Mouse (Mus musculus): ENCODE results near the gene Gm11639.

Gene Gm11639

DNA sequence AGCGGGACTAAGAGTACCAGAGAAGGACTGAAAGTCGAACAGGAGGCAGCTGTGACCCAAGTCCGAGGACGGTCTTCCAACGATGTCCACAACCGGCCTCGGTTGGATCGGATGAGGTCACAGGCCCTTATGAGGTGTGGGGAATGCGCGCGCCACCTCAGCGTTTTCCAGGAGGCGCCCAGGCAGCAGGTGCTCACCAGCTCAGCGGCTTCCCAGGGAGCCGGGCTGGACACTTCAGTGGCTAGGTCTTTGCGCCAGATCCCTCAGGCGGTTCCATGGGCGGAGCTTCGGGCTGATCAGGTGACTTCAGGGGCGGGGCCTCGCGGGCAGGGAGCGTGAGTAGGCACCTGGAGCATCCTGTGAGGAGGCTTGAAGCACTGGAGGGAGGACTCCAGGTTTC lies at the start of gene Gm11639:
Gene Gm11639, plus strand, starts transcription at position 160 of the 400 bp plus-strand sequence.
- DNase-seq (ENCODE audit: low spot score), result peak; percentile 5

- no peak for DNase-seq (ENCODE audit: low spot score)
Observed at GRCm38 (mm10) chr11:104637010-104637409, 48.5 kb upstream of the Gm11639 start.

DNA sequence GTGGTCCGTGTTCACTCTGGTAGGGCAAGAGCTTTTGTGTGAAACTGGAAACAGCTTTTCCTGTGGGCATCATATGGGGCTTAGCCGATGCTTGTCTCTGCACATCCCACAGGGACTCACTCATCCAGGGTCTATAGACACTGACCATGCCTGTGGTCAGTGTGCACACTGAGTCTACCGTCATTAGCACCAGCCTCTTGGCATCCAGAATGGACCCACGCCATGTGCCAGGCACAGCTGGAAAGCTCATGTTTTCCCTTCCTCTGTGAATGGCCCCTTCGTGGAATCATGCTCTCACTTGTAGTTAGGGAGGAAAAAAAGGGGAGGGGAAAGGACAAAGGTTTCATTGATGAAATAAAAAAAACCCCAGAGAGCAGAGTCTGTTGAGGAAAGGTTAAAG lies 47.5 kb upstream of the Gm11639 start:
- DNase-seq (ENCODE audit: low spot score), result no peak

GRCm38 (mm10) chr11:104638906-104639305 lies 46.6 kb upstream of the Gm11639 start:
- no peak for DNase-seq (ENCODE audit: low spot score)

- DNase-seq (ENCODE audit: low spot score), result no peak
Observed at GRCm38 (mm10) chr11:104639634-104640033, 45.9 kb upstream of the Gm11639 start.

- DNase-seq (ENCODE audit: low spot score), result no peak
Observed at GRCm38 (mm10) chr11:104640894-104641293, 44.6 kb upstream of the Gm11639 start.

DNA sequence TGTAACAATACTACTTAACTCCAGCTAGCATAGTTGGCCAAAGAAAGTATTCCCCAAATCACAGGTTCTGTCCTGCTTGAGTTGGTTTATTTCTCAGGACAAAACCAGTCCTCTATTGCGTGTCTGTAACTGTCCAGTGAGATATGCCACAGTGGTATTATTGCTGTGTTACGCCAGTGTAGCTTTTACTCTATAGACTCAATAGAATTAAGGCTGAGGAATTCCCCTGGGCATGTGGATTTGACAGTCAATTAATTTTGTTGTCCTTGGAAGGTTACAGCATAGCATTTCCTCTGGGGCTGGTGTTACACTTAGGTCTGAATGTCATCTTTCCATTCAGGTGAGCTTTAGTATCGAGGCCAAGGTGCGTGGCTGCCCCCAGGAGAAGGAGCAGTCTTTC lies 42.3 kb upstream of the Gm11639 start:
- no peak for DNase-seq (ENCODE audit: low spot score)

DNA sequence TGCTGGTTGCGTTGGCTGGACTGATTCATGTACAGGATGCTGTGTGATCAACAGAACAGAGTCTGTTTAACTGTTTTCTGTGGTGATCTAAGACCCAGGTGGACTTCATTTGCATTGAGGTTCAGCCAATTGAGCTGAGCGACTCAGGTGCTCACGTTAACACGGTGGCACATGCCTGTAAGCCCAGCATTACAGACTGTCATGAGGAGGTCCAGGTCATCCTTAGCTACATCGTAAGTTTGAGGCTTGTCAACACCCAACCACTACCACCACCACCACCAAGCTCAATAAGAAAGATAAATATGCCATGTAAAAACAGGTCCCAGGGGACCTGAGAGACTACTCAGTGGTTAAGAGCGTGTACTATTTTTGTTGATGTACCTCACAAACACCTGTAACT lies 40.1 kb upstream of the Gm11639 start:
- DNase-seq (ENCODE audit: low spot score), result no peak

GRCm38 (mm10) chr11:104646173-104646572 lies 39.3 kb upstream of the Gm11639 start:
- no peak for DNase-seq (ENCODE audit: low spot score)

DNA sequence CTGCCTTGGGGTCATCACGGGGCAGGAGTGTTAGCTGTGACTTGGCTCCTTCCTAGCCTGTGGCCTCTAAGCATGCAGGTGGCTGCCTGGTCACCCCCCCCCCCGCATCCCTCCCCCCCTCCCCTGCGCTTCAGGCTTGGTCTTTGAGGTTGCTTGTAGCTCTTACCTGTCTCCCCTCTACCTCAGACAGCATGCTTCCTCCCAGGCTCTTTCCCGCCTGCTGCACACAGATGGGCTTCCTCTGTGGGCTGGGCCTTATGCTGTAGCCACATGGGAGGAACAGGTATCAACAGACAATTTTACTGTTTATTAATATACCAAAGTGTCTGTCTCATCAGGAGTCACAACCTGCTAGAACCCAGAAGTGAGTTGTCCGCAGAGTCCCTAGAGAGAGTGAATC lies 38.9 kb upstream of the Gm11639 start:
- no peak for DNase-seq (ENCODE audit: low spot score)

GRCm38 (mm10) chr11:104647188-104647867 lies 38.2 kb upstream of the Gm11639 start:
- DNase-seq (ENCODE audit: low spot score), result no peak

DNA sequence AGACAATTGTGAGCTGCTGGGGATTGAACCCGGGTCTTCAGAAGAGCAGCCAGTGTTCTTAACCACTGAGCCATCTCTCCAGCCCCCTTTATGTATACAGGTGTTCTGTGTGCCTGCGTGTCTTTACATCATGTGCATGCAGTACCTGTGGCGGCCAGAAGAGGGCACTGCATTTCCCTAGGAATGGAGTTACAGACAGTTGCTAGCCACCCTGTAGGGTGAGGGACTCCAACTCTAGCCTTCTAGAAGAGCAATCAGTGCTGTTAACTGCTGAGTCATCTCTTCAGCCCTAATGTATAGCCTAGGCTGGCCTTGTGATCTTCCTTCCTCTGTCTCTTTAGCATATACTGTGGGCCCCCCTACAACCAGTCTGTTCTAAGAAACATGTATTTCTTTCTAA lies 36.9 kb upstream of the Gm11639 start:
- DNase-seq (ENCODE audit: low spot score), result no peak

DNA sequence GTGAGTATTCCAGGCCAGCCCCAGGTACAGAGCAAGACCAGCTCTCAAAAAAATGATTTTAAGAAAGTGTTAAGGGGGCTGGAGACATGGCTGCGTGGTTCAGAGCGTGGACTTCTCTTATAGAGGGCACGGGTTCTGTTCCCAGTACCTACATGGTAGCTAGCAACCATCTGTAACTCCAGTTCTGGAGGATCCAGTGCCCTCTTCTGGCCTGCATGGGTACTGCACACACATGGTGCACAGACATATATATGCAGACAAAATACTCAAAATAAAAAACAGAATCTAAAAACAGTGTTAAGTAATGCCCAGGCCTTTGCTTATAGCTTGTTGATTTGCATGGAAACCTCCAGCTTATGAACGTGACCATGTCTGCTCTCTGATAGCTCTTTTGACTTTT lies 24.9 kb upstream of the Gm11639 start:
- DNase-seq (ENCODE audit: low spot score), result no peak

- peak; percentile 9 for DNase-seq (ENCODE audit: low spot score)
Observed at GRCm38 (mm10) chr11:104661106-104661505, 24.4 kb upstream of the Gm11639 start.

- no peak for DNase-seq (ENCODE audit: low spot score)
Observed at GRCm38 (mm10) chr11:104661531-104662205, 23.8 kb upstream of the Gm11639 start.

DNA sequence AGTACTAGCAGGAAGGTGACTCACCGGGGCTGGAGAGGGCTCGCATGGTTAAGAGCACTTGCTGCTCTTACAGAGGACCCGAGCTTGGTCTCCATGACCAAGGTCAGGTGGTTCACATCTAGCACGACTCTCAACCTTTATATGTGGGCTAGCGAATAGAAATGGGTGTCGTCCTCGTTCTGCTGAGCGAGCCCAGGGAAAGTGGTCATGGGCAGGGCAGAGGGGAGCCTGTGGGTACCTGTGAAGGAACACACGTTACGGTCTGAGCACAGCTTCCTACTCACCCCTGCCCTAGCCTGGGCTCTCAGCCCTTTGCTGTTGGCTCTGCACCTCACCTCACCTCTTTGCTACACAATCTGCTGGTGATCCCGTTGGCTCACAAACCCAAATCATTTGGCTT lies 22.9 kb upstream of the Gm11639 start:
- no peak for DNase-seq (ENCODE audit: low spot score)

- DNase-seq (ENCODE audit: low spot score), result no peak
Observed at GRCm38 (mm10) chr11:104663241-104663877, 22.1 kb upstream of the Gm11639 start.

DNA sequence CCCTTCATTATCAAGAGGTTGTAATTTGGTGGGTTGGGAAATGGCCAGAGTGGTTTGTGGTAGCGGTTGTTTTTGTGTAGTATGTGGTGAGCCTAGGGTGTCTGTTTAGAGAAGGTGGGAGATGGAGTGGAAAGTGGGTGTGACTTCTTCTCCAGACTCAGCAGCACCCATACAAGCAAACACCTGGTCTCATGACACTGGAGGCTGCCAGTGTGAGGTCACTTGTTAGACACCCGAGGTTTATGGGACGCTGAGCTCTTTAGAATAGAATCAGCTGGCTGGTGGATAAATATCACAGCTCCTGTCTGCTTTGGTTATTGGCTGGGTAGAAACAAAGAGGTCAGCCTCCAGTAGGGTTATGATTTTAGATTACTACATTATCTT lies 21.6 kb upstream of the Gm11639 start:
- no peak for DNase-seq (ENCODE audit: low spot score)

GRCm38 (mm10) chr11:104664441-104664840 lies 21.1 kb upstream of the Gm11639 start:
- DNase-seq (ENCODE audit: low spot score), result no peak

DNA sequence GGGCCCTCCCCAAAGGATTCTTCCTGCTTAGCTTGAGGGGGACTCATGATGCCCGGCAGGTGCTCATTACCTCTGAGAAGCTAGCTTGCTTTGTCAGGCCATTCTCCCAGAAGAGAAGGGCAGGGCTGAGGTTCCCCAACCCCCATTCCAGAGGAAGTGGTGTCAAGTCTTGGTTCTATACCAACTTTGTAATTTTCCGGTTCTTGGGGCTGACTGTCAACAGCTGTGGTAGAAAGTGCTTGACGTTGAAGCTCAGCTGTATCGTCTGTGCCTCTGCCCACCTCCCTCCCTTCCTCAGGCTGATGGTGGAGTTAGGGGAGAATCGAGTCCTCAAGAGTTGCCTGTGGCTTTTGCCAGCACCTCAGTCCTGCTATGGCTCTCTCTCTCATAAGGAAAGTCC lies 18.1 kb upstream of the Gm11639 start:
- no peak for DNase-seq (ENCODE audit: low spot score)

DNA sequence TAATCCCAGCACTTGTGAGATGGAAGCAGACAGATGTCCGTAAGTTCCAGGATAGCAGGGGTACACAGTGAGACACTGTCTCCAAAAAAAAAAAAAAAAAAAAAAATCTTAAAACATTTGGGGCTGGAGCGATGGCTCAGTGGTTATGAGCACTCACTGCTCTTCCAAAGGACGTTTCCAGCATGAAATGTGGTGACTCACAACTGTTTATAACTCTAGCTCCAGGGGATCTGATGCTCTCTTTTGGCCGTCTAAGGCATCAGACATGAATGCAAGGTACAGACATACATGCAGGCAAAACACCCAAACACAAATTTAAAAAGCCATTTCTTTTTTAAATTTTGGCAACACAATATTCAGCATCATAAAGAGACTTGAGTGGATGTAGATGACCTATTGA lies 12.1 kb upstream of the Gm11639 start:
- no peak for DNase-seq (ENCODE audit: low spot score)

- no peak for DNase-seq (ENCODE audit: low spot score)
Observed at GRCm38 (mm10) chr11:104674768-104675167, 10.7 kb upstream of the Gm11639 start.

DNA sequence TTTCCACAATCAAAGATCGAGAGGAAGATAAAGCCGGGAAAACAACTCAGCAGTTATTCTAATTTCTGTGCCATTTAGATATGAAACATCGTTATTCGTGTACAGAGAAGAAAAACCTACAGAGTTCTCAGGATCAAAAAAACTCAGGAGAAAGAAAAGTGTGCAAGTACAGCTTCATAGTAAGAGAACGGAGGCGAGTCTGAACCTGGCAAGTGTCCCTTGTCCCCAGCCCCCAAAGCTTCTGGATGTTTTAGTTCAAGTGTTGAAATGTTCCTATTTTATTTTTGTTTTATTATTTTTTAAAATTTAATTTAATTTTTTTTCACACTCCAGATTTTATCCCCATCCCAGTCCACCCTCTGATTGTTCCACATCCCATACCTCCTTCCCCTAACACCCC lies 7.7 kb downstream of the Gm11639 start:
- no peak for DNase-seq (ENCODE audit: low spot score)
